Mouse (Mus musculus) heart, embryonic 10.5 days (tissue): ENCODE measurements at regions not wholly inside any gene's neighbourhood (a gene's known extent, or its start where the extent isn't known, plus 50 kb on each side); places are given as distances from the start of the nearest gene placed in this dataset.

ENCODE experiments used
- DNase-seq: peaks from one replicate; pipeline ENCODE4 v3.0.0-alpha.2; 2017; ENCODE audit warnings: low spot score
- H3K27ac ChIP-seq: fragments of 300-500 bp; sonication (generic); 2 replicates; pipeline ENCODE4 v1.5.1; 2016; ENCODE audit warnings: mild to moderate bottlenecking
- H3K27me3 ChIP-seq: fragments of 300-500 bp; sonication (generic); 2 replicates; pipeline ENCODE4 v1.6.1; 2016; ENCODE audit warnings: mild to moderate bottlenecking; ENCODE audit not compliant: poor library complexity, insufficient read depth, severe bottlenecking
- H3K36me3 ChIP-seq: fragments of 300-500 bp; sonication (generic); 2 replicates; pipeline ENCODE4 v1.6.1; 2016; ENCODE audit warnings: mild to moderate bottlenecking, moderate library complexity
- H3K4me1 ChIP-seq: fragments of 300-500 bp; sonication (generic); 2 replicates; pipeline ENCODE4 v1.6.1; 2016; ENCODE audit warnings: mild to moderate bottlenecking
- H3K4me3 ChIP-seq: fragments of 300-500 bp; sonication (generic); 2 replicates; pipeline ENCODE4 v1.5.1; 2016; ENCODE audit warnings: mild to moderate bottlenecking, moderate library complexity
- H3K9me3 ChIP-seq: fragments of 300-500 bp; sonication (generic); 2 replicates; pipeline ENCODE4 v1.6.1; 2016; ENCODE audit warnings: mild to moderate bottlenecking, moderate library complexity
- WGBS: fragments of 180-500 bp; shearing (Covaris S2); methylation state at CpG from one replicate; pipeline ENCODE4 v1.1.7; 2016; 5-methylcytosine and 5-hydroxymethylcytosine counted together

DNA sequence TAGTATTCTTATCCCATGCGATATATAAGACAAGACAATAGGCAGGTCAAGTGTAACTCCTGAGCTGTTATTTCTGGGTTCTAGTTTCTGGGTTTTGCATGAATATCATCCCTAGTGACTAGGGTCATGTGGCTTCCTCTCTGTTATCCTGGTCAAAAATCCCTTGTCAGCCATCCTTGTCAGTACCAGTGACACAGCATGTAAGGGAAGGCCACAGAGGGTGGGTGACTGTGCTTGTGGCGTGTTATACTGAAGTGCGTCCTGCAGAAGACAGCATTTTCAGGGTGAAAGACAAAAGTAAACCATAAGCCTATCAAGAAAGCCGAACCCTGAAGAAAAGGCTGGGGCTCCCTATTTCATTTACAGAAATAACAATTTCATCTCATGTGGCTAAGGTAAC is 50.7 kb upstream of the Echdc3 start:
- H3K36me3 ChIP-seq: no peaks in the 10 kb centered on the region
- no peak overlapping the region for H3K4me3 ChIP-seq
- 87% methylated on average over 4 of the region's 4 CpGs for WGBS
- H3K27ac ChIP-seq: no peak overlapping the region
- peaks cover 24% of the 10 kb centered on the region; the same call in 1 of the 2 replicates for H3K4me1 ChIP-seq
- H3K9me3 ChIP-seq: no peaks in the 10 kb centered on the region
- no peaks in the 10 kb centered on the region for H3K27me3 ChIP-seq
- no peak for DNase-seq

DNA sequence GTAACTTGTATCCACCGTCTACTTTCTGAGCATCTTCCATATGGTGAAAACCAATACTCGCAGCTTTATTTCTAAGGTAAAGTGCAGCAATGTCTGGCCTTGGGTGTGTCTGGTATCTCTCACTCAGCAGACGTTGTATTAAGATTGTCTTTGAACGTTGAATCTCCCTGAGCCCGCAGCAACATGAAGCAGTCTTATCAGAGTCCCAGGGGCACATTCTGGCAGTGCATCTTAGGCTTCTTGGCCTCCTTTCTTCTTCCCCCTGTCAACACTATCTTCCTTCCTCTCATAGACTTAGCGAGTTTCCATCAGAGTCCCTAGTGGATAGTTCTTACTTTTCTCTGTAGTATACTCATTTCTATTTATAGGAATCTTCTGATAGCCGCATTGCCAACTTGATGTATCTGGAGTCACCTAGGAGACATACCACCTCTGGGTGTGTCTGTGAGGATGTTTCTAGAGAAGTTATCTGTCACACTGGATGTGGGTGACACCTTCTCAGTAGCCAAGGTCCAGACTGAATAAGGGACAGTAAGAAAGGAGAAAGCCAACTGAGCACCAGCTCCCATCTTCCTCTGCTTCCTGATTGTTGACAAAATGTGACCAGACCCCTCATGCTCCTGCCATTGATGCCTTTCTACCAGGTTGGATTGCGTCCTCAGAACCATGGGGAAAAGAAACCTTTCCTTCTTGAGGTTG is 51.4 kb upstream of the Echdc3 start:
- Histone ChIP-seq H3K4me1 (peaks cover 24% of the 10 kb centered on the region; the same call in 1 of the 2 replicates), H3K9me3 (no peaks in the 10 kb centered on the region), H3K27me3 (0 out of 2 replicates have a peak, but pooled peaks cover 3% of the 10 kb centered on the region), H3K36me3 (no peaks in the 10 kb centered on the region), H3K4me3 (no peak overlapping the region), H3K27ac (no peak overlapping the region)
- DNase-seq: no peak
- 43% methylated on average over 8 of the region's 8 CpGs for WGBS

DNA sequence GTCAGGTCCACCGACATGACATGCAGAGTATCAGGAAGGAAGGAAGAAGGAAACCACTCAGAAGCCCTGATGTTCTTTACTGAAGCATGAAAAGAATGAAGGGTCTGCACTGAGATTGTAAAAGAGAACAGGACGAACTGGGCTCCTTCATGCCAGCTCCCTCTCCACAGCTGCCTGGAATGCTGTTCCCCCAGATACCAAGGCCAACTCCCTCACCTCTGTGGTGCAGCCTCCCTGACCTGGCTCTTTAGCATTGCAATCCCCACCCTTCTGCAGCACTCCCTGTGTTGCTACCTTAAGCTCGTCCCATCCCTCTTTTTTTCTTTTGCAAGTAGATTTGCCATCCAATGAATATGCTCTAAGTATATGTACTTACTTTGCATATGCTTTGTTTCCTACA is 52.3 kb upstream of the Echdc3 start:
- Histone ChIP-seq H3K27me3 (0 out of 2 replicates have a peak, but pooled peaks cover 3% of the 10 kb centered on the region), H3K4me1 (peaks cover 24% of the 10 kb centered on the region; the same call in 1 of the 2 replicates), H3K4me3 (no peak overlapping the region), H3K36me3 (no peaks in the 10 kb centered on the region), H3K27ac (no peak overlapping the region), H3K9me3 (no peaks in the 10 kb centered on the region)
- 42% methylated on average over 3 of the region's 3 CpGs for WGBS
- DNase-seq: no peak

DNA sequence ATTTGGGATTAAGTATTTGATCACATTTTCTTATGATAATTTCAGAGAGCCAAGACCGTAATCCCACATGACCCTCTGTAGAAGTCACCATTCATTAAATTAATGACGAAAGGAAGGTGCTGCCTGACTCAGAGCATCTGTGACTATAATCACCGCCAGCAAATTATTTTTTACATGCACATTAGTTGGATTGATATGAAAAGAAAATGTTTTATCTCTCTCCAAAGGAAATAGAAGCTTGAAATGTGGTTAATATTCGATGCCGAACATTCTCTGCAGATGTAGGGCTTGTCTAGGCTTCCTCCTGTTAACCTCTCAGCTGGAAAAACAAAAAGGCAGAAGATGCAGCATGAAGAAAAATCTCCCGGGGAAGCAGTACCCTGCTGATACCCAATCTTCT is 54.2 kb upstream of the Echdc3 start:
- Histone ChIP-seq H3K36me3 (no peaks in the 10 kb centered on the region), H3K9me3 (no peaks in the 10 kb centered on the region), H3K27ac (0 out of 2 replicates have a peak overlapping the region, but pooled peaks have one; percentile 24), H3K27me3 (0 out of 2 replicates have a peak, but pooled peaks cover 3% of the 10 kb centered on the region), H3K4me3 (no peak overlapping the region), H3K4me1 (peaks cover 18% of the 10 kb centered on the region; the same call in 1 of the 2 replicates)
- 71% methylated on average over 6 of the region's 6 CpGs for WGBS
- no peak for DNase-seq

DNA sequence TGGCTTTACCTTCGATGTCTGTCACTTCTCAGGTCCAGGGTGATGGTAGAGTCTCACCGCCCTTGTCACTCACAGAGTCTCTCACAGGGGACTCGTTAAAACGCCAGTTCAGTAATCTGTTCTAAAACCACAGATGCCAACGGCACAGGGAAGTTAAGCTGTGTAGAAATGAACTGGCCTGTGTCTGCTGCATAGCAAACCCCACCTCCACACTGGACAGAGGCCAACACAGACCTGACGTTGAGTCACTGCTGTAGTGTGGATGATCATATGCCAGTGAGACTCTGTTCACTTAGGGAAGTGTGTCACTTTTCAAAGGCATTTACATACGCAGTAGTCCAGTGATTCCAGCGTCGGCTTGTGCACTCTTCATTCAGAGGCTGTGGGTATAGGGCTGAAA is 54.7 kb upstream of the Echdc3 start:
- WGBS: 32% methylated on average over 9 of the region's 9 CpGs
- Histone ChIP-seq H3K27ac (0 out of 2 replicates have a peak overlapping the region, but pooled peaks have one; percentile 24), H3K4me1 (peaks cover 19% of the 10 kb centered on the region; the same call in 1 of the 2 replicates), H3K9me3 (no peaks in the 10 kb centered on the region), H3K4me3 (no peak overlapping the region), H3K27me3 (0 out of 2 replicates have a peak, but pooled peaks cover 3% of the 10 kb centered on the region), H3K36me3 (no peaks in the 10 kb centered on the region)
- DNase-seq: no peak

DNA sequence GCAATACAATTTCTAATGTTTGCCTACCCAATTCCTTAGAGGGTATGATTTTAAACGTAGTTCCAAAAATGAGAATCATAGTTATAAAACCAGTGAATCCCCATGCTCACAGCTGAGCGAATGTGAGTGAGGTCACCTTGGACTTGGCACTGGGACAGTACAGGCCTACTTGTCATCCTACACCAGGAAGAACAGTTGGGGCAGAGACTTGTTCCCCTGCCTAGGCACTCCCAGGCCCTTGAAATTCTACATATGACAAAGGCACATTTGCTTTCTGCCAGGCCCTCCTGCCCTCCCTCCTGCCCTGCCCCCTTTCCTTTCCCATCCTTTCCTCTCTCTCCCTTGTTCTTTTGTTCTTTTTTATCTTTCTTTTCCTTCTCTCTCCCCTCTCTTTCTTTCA is 50.0 kb upstream of the Usp6nl start:
- no peaks in the 10 kb centered on the region for H3K36me3 ChIP-seq
- WGBS: 85% methylated on average over 2 of the region's 2 CpGs
- no peaks in the 10 kb centered on the region for H3K9me3 ChIP-seq

More for the DNA sequence above, 50.0 kb upstream of the Usp6nl start:
- DNase-seq: no peak
- peaks cover 19% of the 10 kb centered on the region for H3K4me1 ChIP-seq
- no peak overlapping the region for H3K4me3 ChIP-seq
- 0 out of 2 replicates have a peak, but pooled peaks cover 3% of the 10 kb centered on the region for H3K27me3 ChIP-seq
- H3K27ac ChIP-seq: peak overlapping the region; percentile 3; the same call in 1 of the 2 replicates
